Mouse (Mus musculus): ENCODE measurements around the gene Itih1.
A peak's percentile ranks its signal among the peaks of the same experiment; 100 is the strongest.

The Itih1 gene

GRCm38 (mm10) chr14:30904307-30904706, 38.8 kb downstream of the Itih1 start:
- no peak for DNase-seq (ENCODE audit: low spot score in 2 of 2)

GRCm38 (mm10) chr14:30903036-30903435, 40.1 kb downstream of the Itih1 start:
- no peak for DNase-seq (ENCODE audit: low spot score in 2 of 2)

GRCm38 (mm10) chr14:30902628-30903027, 40.5 kb downstream of the Itih1 start:
- no peak for DNase-seq (ENCODE audit: low spot score in 2 of 2)

GRCm38 (mm10) chr14:30899972-30900371, 43.1 kb downstream of the Itih1 start:
- DNase-seq (ENCODE audit: low spot score in 2 of 2) = no peak

DNA sequence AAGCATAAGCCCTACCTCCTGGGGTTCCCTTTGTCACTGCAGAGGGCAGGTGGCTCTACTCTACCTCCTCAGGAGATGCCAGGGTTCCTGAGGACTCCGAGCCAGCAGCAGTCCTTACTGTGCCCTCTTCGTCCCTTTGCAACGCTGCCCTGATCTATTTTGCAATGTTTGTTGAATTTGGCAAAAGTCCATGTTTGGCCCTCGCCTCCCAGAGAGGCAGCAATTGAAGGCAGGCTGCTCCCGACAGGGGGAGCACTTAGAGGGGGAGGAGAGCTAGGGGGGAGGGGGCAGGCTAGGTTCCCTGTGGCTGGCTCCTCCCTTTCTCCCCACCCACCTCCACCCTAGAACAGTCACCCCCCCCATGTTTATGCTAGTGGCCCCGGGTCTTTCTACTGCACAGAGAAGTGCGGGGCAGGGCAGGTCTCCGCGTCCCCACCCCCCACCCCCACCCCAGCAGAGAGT, 54.8 kb downstream of the Itih1 start:
- DNase-seq (ENCODE audit: low spot score in 2 of 2) = no peak

- DNase-seq (ENCODE audit: low spot score in 2 of 2) = no peak
Observed at GRCm38 (mm10) chr14:30886204-30886603, 56.9 kb downstream of the Itih1 start, which contains the start of gene Itih4. Itih4 (plus strand) TSS chr14:30886476.

- DNase-seq (ENCODE audit: low spot score in 2 of 2) = no peak
Observed at GRCm38 (mm10) chr14:30885298-30885697, 57.8 kb downstream of the Itih1 start.

- no peak for DNase-seq (ENCODE audit: low spot score in 2 of 2)
Observed at GRCm38 (mm10) chr14:30881718-30882108, 61.4 kb downstream of the Itih1 start.

GRCm38 (mm10) chr14:30880811-30881717, 62.0 kb downstream of the Itih1 start:
- peak in 1 of 2 experiments; percentile 70 for DNase-seq (ENCODE audit: low spot score in 2 of 2)

- no peak for DNase-seq (ENCODE audit: low spot score in 2 of 2)
Observed at GRCm38 (mm10) chr14:30880251-30880650, 62.8 kb downstream of the Itih1 start.

DNA sequence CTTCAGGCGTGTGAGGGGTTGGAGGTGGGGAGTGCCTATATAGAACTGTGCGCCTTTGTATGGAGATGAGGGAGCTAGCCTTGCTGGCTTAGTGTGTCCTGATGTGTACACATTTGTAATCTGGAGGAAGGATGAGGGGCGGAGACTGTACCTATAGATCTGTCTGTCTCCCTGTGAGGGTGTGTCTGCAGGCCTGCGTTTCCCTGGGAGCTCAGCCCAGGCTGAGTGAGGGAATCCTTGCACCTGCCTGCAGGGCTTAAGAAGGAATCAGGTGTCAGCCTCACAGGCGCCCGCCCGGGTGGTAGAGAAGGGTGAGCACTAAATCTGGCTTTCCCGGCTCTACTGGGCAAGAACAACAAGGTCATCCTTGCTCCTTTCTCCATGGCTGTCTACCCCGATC, 63.3 kb downstream of the Itih1 start:
- DNase-seq (ENCODE audit: low spot score in 2 of 2) = no peak
